Mouse (Mus musculus) gastrocnemius, postnatal 36 days (tissue): ENCODE data around the gene Alkbh3. TPM values are rescaled to one million over a fixed set of nuclear protein-coding genes. Genes with fewer than 3 reads are reported as not detected.

Experiments
- DNase-seq, 2 experiments: peaks; one replicate each; pipeline ENCODE4 v3.0.0; 2022
- intact Hi-C: fragments of 180-260 bp; cut with DNase I; formaldehyde crosslinking; loops from one replicate; pipeline ENCODE4 v1.15.1; 2025
- total RNA-seq, 2 experiments: library from RNA; stranded (reverse); gene quantifications; 2 replicates each; pipeline ENCODE4 v1.2.3; 2021

Alkbh3 gene
- total RNA-seq, 2 experiments from 2014 or later = 52.0 to 58.1 TPM

GRCm38 (mm10) chr2:93956908-93957784, 53.5 kb downstream of the Alkbh3 start, which contains the start of gene Gm13889:
TSS of gene Gm13889 (minus strand) at chr2:93957201.
- intact Hi-C loops = loop anchor here (1.0 to 5.0 kb wide), 2 partner anchors 45 to 87 kb away; no protein-coding TSS in a partner anchor

GRCm38 (mm10) chr2:93956331-93956801, 54.2 kb downstream of the Alkbh3 start:
- intact Hi-C loops = loop anchor here (5.0 kb wide), 1 partner anchor 44 kb away; no protein-coding TSS in a partner anchor

More at GRCm38 (mm10) chr2:93956908-93957784, 53.5 kb downstream of the Alkbh3 start, which contains the start of gene Gm13889:
- peak; percentile 60 to 61 for DNase-seq

DNA sequence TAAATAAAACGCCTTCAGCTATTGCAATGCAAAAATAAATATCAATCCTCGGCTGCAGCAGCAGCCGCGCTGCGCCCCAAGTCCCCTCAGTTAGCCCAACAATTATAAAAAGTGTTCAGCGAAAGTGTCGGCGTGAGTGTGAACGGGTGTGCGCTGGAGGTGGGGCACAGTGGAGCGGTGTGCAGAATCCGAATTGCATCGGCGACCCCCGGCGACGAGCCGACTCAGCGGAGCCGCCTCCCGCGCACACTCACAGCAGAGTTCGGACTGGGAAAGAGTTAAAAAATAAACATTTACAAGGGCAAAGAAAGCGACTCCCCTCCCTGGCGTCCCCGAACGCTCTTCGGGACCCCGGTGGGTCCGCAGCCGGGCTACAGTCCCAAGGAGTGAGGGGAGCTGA, 54.7 kb downstream of the Alkbh3 start:
- DNase-seq = no peak
- intact Hi-C loops = loop anchor here (5.0 kb wide), 1 partner anchor 44 kb away; no protein-coding TSS in a partner anchor

More at GRCm38 (mm10) chr2:93956331-93956801, 54.2 kb downstream of the Alkbh3 start:
- peak; percentile 12 to 44 for DNase-seq

DNA sequence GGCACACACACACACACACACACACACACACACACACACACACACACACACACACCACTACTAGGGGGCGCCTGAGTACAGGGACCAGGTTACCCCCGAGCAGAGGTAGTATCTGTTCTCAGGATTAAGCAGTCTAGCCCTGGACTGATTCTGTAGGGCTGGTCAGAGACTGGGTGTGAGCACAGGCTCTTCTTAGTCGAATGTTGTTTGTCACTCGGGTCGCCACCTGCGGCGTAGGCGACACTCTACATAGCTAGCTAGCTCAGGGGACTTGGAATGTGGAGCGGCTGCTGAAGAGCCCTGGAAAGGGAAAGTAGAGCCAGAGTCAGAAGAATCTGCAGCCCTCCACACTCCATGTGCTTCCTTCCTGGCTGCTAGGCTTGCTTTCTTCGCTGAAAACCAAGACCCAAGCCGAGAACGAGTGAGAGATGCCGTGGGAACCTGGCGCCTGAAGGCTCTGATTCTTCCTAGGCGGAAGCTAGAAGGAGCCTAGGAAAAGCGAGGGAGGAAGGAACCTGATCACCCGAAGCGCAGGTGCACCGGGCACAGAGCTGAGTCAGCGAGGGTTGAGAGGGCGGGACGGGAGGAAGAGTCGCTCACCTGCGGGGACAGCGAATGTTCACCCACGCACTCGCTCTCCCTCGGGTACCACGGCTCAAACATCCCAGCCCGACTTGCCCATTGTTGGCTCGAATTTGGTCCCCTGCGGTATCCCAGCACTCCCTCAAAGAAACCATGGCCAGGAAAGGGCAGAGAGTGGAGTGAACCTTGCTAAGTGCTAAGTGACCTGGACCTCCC, 55.6 kb downstream of the Alkbh3 start:
- DNase-seq = no peak
- intact Hi-C loops = loop anchor here (5.0 kb wide), 1 partner anchor 43 kb away; no protein-coding TSS in a partner anchor

GRCm38 (mm10) chr2:93953726-93954125, 56.9 kb downstream of the Alkbh3 start:
- no peak for DNase-seq
- intact Hi-C loops = no loop called here

DNA sequence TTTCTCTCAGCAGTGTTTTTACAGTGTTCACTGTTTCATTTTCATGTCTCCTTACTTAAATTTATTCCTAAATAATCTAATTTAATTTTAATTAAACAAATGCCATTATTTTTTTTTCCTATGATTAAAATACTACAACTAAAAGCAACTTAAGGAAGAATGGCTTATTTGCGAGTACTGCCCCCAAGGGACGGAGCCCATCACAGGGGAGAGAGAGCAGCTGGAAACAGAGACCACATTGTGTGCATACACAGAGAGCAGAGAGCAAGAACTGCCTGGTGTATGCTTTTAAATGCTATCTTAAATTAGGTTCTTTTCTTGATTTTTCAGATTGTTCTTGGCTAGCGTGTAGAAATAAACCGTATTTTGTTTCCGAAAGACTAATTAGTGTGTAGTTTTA, 63.6 kb downstream of the Alkbh3 start:
- intact Hi-C loops = no loop called here
- no peak for DNase-seq

DNA sequence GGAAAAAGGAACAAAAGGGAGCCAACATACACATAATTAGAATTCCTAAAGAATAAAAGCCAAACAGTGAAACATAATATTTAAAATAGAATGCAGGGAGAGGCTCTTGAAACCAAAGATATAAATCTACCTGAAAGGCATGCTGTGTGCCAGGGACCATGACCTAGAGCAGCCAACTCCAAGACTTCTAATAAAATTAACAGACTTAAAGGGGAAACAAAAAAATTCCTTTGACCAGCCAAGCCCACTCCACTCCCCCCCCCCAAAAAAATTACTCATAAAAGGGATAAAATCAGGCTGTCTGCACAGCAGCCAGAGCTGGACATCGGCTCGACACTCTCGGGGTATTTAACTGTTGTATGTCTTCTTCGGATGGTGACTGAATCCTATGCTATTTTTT, 65.8 kb downstream of the Alkbh3 start:
- intact Hi-C loops = no loop called here
- DNase-seq = no peak

GRCm38 (mm10) chr2:93944099-93944498, 66.5 kb downstream of the Alkbh3 start:
- intact Hi-C loops = no loop called here
- no peak for DNase-seq

GRCm38 (mm10) chr2:93941670-93942069, 68.9 kb downstream of the Alkbh3 start:
- no peak for DNase-seq
- intact Hi-C loops = no loop called here

DNA sequence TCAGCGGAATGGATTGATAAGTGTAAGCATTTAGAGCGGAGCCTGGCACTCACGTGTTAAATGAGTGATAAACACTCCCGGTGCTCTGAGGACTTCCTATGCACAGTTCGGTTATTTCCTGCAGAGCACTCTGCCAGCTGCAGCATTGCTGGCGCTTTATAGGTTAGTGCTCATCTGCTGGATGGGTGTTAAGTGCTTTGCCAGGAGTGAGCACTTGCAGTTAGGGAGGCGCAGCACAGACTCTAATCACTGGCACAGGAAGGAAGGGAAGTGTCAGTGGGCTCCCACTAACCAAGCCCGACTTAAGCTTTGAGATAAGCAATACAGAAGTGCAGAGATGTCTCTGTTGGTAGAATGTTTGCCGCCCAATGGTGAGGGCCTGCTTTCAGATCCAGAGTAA, 72.1 kb downstream of the Alkbh3 start:
- DNase-seq = no peak
- intact Hi-C loops = no loop called here

Other genes starting within 250 kb of the Alkbh3 start
- 10 to 100 TPM; 32.8 to 35.2 TPM for gene Ext2, start 188.2 kb downstream of the Alkbh3 start, total RNA-seq
- 1 to 10 TPM; 3.2 to 4.0 TPM for gene Accs, start 160.9 kb downstream of the Alkbh3 start, total RNA-seq
- not detected for gene Accsl, start 141.7 kb downstream of the Alkbh3 start, total RNA-seq
- 1 to 10 TPM; 6.1 to 7.6 TPM for gene Gm13889, start 53.6 kb downstream of the Alkbh3 start, total RNA-seq
- gene Gm27027, start 14.5 kb downstream of the Alkbh3 start, total RNA-seq = under 1 TPM in 1 of 2 experiments, not detected in 1; 0.86 TPM
- 1 to 10 TPM; 6.6 TPM for gene Hsd17b12, start 147.2 kb upstream of the Alkbh3 start, total RNA-seq